Comparison of ENCODE assay signal across 11 mouse cellular contexts in the genomic region with DNA sequence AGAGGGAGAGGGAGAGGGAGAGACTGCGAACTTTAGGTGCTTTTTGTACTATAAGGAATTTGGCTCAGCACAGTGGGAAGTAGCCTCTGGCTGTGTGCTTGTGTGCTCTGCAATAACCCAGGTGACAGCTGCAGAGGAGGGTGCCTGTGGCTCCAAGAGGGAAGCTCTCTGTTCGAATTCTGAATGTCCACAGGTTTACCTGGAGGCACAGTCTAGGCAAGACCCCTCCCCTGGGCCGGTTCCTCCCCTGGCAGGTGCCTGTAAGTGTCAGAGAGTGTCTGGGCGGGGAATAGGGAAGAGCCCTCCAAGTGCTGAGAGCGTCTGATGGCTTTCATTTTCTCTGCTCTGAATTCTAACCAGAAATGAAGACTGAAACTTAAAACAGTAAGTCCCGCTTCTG.
A peak's percentile ranks its signal among the peaks of the same experiment; 100 is the strongest.
DNase-seq lines count a peak whose midpoint lies in the region; ATAC-seq lines count a peak whose summit lies in the region.
"Had no signal": no experiment of that assay in that cellular context is flagged by ENCODE, and none has a peak within 500 bp of the region (broad histone marks: within the 10 kb centered on the region; RNA-seq: fewer than 3 reads in every experiment).

No protein-coding gene starts in this region.

- H3K9me3 ChIP-seq in heart, embryonic 12.5 days (replicated peaks): peaks cover 4% of the 10 kb centered on the region; the same call in 1 of the 2 replicates
- no peaks in the 10 kb centered on the region for H3K9me3 ChIP-seq in liver, embryonic 12.5 days (replicated peaks)

- H3K27me3 ChIP-seq in heart, embryonic 12.5 days (replicated peaks): no peaks in the 10 kb centered on the region
- no peaks in the 10 kb centered on the region for H3K27me3 ChIP-seq in liver, embryonic 12.5 days (replicated peaks)

- 36% methylated on average over 6 of the region's 6 CpGs for WGBS in heart, embryonic 12.5 days
- 20% methylated on average over 6 of the region's 6 CpGs for WGBS in liver, embryonic 12.5 days (ENCODE audit: insufficient replicate concordance)

- peaks cover 33% of the 10 kb centered on the region for H3K4me1 ChIP-seq in heart, embryonic 12.5 days (replicated peaks)
- H3K4me1 ChIP-seq in liver, embryonic 12.5 days: no peaks in the 10 kb centered on the region

- intact Hi-C loops in heart, postnatal 14 days (cut with DNase I): no loop called here

- H3K9ac ChIP-seq in heart, embryonic 12.5 days: peak overlapping the region; percentile 8; the same call in 1 of the 2 replicates
- no peak overlapping the region for H3K9ac ChIP-seq in liver, embryonic 12.5 days

- DNase-seq in heart, postnatal 14 days: no peak
- DNase-seq in A20 (ENCODE audit: low read depth, low spot score): peak; percentile 28
- no peak for DNase-seq in embryo, embryonic 10.5 days (ENCODE audit: low spot score)
- DNase-seq in kidney, postnatal 14 days: no peak
- DNase-seq in urinary bladder, adult 2 months (ENCODE audit: low spot score): no peak
- DNase-seq: adrenal gland, postnatal 10 days; cerebellum, adult 9-11 months had no signal

- no peaks in the 10 kb centered on the region for H3K36me3 ChIP-seq in heart, embryonic 12.5 days
- no peaks in the 10 kb centered on the region for H3K36me3 ChIP-seq in liver, embryonic 12.5 days

- H3K4me3 ChIP-seq in heart, embryonic 12.5 days: peak overlapping the region; percentile 33
- peak overlapping the region; percentile 3; the same call in 1 of the 2 replicates for H3K4me3 ChIP-seq in liver, embryonic 12.5 days

- peak overlapping the region; percentile 64 for H3K4me2 ChIP-seq in heart, embryonic 12.5 days
- peak overlapping the region; percentile 28 for H3K4me2 ChIP-seq in liver, embryonic 12.5 days
- H3K4me2 ChIP-seq: midbrain, embryonic 11.5 days had no signal

- ATAC-seq in heart, embryonic 12.5 days (ENCODE audit: insufficient number of reproducible peaks, low FRiP score): no peak
- ATAC-seq in granulocyte monocyte progenitor cell, adult 5-6 weeks (replicated peaks; ENCODE audit: poor library complexity, severe bottlenecking): peak; percentile 65
- ATAC-seq in liver, embryonic 12.5 days: no peak

- H3K27ac ChIP-seq in heart, embryonic 12.5 days (ENCODE audit: poor library complexity, severe bottlenecking): no peak overlapping the region
- no peak overlapping the region for H3K27ac ChIP-seq in liver, embryonic 12.5 days
